Mouse (Mus musculus): ENCODE measurements around the gene Eef1a2. TPM values are rescaled to one million over a fixed set of nuclear protein-coding genes. Genes with fewer than 3 reads are reported as not detected.

Gene Eef1a2
- total RNA-seq, 2 experiments from 2014 or later: not detected

GRCm38 (mm10) chr2:181159091-181159514 lies 2.3 kb upstream of the Eef1a2 start:
- ATAC-seq (ENCODE audit: poor library complexity, severe bottlenecking): no peak

GRCm38 (mm10) chr2:181158471-181158870 lies 1.7 kb upstream of the Eef1a2 start:
- no peak for ATAC-seq (ENCODE audit: poor library complexity, severe bottlenecking)

GRCm38 (mm10) chr2:181157716-181158302 lies 995 bp upstream of the Eef1a2 start:
- ATAC-seq (ENCODE audit: poor library complexity, severe bottlenecking): no peak

- no peak for ATAC-seq (ENCODE audit: poor library complexity, severe bottlenecking)
These were observed 366 bp upstream of the Eef1a2 start for GRCm38 (mm10) chr2:181157180-181157579.

DNA sequence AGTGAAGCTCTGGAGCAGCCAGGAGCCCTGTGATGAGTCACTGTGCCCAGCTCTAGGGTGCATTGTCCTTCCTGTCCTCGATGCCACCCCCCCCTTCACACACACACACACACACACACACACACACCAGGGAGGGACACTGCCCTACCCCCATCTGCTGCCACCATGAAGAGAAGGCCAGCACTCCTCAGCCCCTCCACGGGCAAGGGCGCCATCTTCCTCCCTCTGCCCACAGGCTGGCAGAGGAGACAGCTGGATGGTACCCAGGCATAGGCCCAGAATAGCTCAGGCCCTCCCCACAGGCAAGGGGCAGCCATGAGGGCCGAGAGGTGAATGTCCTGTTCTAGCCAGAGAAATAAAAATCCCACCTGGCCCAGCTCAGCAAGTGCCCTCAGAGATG lies 1.0 kb downstream of the Eef1a2 start:
- ATAC-seq (ENCODE audit: poor library complexity, severe bottlenecking): no peak

DNA sequence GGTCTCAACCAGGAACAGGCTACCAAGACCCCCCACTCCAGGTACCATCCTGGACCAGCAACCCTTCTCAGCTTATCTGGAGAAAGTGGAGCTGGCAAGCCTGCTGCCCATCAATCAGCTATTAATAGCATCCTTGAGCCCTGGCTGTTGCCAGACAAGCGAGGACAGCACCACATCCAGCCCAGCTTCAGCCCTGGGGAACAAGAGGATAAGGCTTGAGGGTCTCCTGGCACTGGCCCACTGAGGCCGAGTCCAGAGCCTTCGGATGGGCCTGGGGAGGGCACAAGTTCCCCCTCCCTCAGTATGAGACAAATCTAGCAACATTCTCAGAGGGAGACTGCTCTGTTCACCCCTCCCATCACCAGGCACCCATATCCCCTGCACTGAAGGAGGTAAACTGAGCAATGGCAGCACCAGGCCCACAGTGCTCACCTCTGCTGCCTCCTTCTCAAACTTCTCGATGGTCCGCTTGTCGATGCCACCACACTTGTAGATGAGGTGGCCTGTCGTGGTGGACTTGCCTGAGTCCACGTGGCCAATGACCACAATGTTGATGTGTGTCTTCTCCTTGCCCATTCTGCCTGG lies 1.9 kb downstream of the Eef1a2 start:
- no peak for ATAC-seq (ENCODE audit: poor library complexity, severe bottlenecking)

GRCm38 (mm10) chr2:181154361-181154760 lies 2.5 kb downstream of the Eef1a2 start:
- no peak for ATAC-seq (ENCODE audit: poor library complexity, severe bottlenecking)

GRCm38 (mm10) chr2:181153837-181154236 lies 3.0 kb downstream of the Eef1a2 start:
- ATAC-seq (ENCODE audit: poor library complexity, severe bottlenecking): no peak

GRCm38 (mm10) chr2:181153131-181153530 lies 3.7 kb downstream of the Eef1a2 start:
- ATAC-seq (ENCODE audit: poor library complexity, severe bottlenecking): no peak

GRCm38 (mm10) chr2:181152701-181153100 lies 4.1 kb downstream of the Eef1a2 start:
- ATAC-seq (ENCODE audit: poor library complexity, severe bottlenecking): no peak

GRCm38 (mm10) chr2:181150281-181150680 lies 6.5 kb downstream of the Eef1a2 start:
- no peak for ATAC-seq (ENCODE audit: poor library complexity, severe bottlenecking)

- ATAC-seq (ENCODE audit: poor library complexity, severe bottlenecking): no peak
These were observed 8.4 kb downstream of the Eef1a2 start for GRCm38 (mm10) chr2:181148318-181148955.

GRCm38 (mm10) chr2:181147546-181148317 lies 9.1 kb downstream of the Eef1a2 start:
- ATAC-seq (ENCODE audit: poor library complexity, severe bottlenecking): no peak

GRCm38 (mm10) chr2:181146976-181147545 lies 9.8 kb downstream of the Eef1a2 start:
- no peak for ATAC-seq (ENCODE audit: poor library complexity, severe bottlenecking)

GRCm38 (mm10) chr2:181144675-181145074 lies 12.1 kb downstream of the Eef1a2 start:
- no peak for ATAC-seq (ENCODE audit: poor library complexity, severe bottlenecking)

- ATAC-seq (ENCODE audit: poor library complexity, severe bottlenecking): no peak
These were observed 13.1 kb downstream of the Eef1a2 start for GRCm38 (mm10) chr2:181143509-181144276.

GRCm38 (mm10) chr2:181142703-181143135 lies 14.1 kb downstream of the Eef1a2 start:
- ATAC-seq (ENCODE audit: poor library complexity, severe bottlenecking): no peak

- no peak for ATAC-seq (ENCODE audit: poor library complexity, severe bottlenecking)
These were observed 17.1 kb downstream of the Eef1a2 start for GRCm38 (mm10) chr2:181139641-181140193.

DNA sequence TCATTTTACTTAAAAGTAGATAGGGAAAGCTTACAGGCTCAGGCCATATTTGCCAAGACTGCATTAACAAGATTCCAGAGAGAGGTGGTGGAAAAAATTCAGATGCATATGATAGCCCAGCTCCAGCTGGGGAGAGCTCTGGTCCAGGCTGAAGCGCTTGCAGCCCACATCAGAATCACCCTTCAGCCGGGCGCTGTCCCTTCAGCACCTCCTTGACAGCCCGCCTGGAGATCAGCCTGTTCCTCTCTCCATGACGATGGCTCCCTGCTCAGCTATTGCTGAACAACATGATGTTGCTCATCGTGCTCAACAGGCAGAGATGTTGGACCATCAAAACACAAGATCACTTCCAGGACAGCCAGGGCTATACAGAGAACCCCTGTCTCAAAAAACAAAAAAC lies 19.9 kb downstream of the Eef1a2 start:
- no peak for ATAC-seq (ENCODE audit: poor library complexity, severe bottlenecking)

GRCm38 (mm10) chr2:181135446-181135818 lies 21.4 kb downstream of the Eef1a2 start:
- ATAC-seq (ENCODE audit: poor library complexity, severe bottlenecking): no peak
